Mouse (Mus musculus) heart, postnatal 36 days (tissue): ENCODE data around the gene Dbndd2. TPM values are rescaled to one million over a fixed set of nuclear protein-coding genes. Genes with fewer than 3 reads are reported as not detected.

Experiments used
- DNase-seq, 2 experiments: peaks; one replicate each; pipeline ENCODE4 v3.0.0; 2021 to 2022
- intact Hi-C: fragments of 180-260 bp; cut with DNase I; formaldehyde crosslinking; loops from one replicate; pipeline ENCODE4 v1.15.1; 2025
- total RNA-seq, 2 experiments: library from RNA; stranded (reverse); gene quantifications; 2 replicates each; pipeline ENCODE4 v1.2.3; 2021

The Dbndd2 gene
- 10 to 100 TPM; 14.3 to 15.8 TPM for total RNA-seq

DNA sequence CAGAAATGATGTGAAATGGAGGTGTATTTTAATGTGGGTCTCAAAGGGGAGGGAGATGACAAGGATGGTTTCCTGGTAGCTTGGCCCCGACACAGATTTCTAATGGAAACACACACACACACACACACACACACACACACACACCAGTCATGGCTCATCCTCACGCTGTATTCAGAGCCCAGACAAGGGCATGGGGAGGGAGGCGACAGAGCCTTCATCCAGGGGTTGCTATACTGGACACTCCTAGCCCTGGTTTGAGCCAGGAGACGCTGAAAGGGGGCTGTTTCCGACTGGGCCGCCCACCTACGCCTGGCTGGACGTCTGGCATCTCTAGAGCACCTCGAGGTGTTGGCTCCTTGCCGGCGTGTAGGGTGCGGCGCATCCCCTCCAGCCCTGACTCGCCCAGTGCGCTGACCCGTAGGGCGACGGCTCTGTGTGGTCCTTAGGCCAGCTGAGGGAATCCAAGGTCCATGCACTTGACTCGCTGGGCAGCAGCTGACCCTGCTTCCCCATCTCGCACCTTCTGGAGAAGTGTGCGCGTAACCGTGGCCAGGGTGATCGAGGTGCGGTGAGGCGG is at the start of gene Dbndd2:
TSS of gene Dbndd2 (plus strand) at position 426 of the 577 bp plus-strand sequence.
- intact Hi-C loops = loop anchor here (1.0 kb wide), 2 partner anchors 24 to 28 kb away; no protein-coding TSS in a partner anchor

GRCm38 (mm10) chr2:164436215-164436913 is 49.5 kb upstream of the Dbndd2 start:
- intact Hi-C loops = no loop called here
- no peak for DNase-seq

More for the DNA sequence above, at the start of gene Dbndd2:
- DNase-seq = peak; percentile 59 to 65

DNA sequence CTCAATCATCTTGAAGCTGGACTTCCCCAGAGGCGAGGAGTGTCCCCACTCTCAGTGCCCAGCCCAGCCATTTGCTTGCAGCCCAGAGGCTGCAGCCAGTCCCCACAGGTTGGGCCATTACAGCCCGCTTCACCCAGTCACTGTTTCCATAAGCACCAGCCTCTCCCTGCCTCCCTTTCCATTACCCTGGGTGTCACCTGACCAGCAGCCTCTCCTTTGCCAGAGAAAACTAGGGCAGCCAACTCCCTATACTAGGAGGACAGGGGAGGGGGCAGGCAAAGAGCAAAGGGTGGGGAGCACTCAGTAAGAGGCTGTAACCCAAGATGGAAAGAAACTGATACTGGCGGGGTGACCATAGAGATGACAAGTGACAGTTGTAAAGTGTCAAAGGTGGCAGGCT is 48.9 kb upstream of the Dbndd2 start:
- DNase-seq = no peak
- intact Hi-C loops = no loop called here

- DNase-seq = no peak
- intact Hi-C loops = no loop called here
Measured at GRCm38 (mm10) chr2:164437710-164438109, 48.2 kb upstream of the Dbndd2 start.

DNA sequence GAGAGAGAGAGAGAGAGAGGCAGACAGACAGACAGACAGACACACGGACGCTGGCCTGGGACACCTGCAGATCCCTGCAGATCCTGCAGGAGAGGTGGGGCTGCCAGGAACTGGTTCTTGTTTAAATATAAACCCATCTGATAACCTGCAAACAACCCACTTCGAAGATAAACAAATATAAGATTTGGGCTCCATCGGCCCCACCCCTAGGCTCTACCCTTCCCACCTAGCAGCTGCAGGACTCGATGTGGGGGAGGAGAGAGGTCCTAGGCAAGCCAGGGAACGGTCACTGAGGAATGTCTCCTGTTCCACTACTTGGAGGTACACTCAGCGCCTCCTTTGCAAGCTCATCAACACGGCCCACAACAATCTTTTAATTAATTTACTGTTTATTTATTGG is 47.6 kb upstream of the Dbndd2 start:
- DNase-seq = no peak
- intact Hi-C loops = no loop called here

- no peak for DNase-seq
- intact Hi-C loops = no loop called here
Measured at GRCm38 (mm10) chr2:164439001-164439421, 46.9 kb upstream of the Dbndd2 start.

GRCm38 (mm10) chr2:164440314-164440713 is 45.6 kb upstream of the Dbndd2 start:
- intact Hi-C loops = no loop called here
- no peak for DNase-seq

DNA sequence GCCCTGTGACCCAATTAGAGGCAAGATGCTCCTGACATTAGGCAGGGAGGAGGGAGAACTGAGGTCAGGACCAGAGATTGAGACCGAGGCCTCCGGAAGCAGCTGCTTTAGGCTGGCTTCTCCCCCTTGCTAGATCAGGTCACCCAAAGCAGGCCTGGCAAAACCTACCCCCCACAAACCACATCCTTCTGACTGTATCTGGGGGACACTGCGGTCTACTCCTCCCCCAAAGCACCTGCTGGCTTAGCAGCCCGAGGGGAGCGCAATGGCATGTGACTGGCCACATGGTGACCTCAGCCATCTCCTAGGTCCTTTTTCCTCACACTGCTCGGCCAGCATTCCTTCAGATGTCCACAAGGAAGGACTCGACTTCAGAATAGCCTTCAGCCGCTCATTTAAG is 44.8 kb upstream of the Dbndd2 start:
- intact Hi-C loops = no loop called here
- no peak for DNase-seq

DNA sequence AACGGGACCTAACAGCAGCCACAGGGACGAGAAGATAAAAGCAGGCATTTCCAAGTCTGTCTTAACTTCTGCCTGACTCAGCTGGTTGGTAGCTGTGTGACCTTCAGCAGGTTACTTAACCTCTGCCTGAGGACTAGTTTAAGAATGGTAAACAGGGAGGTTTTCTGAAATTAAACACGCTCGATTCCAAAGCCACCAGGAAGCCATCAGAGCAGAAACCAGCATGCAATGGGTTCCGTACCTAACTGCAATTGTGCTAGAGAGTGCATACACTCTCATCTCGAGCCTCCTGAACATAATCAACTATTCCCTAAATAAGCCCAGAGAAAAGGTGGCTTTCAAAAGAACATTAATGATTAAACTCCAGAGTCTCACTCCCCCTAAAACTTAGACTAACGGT is 44.2 kb upstream of the Dbndd2 start:
- intact Hi-C loops = no loop called here
- no peak for DNase-seq

DNA sequence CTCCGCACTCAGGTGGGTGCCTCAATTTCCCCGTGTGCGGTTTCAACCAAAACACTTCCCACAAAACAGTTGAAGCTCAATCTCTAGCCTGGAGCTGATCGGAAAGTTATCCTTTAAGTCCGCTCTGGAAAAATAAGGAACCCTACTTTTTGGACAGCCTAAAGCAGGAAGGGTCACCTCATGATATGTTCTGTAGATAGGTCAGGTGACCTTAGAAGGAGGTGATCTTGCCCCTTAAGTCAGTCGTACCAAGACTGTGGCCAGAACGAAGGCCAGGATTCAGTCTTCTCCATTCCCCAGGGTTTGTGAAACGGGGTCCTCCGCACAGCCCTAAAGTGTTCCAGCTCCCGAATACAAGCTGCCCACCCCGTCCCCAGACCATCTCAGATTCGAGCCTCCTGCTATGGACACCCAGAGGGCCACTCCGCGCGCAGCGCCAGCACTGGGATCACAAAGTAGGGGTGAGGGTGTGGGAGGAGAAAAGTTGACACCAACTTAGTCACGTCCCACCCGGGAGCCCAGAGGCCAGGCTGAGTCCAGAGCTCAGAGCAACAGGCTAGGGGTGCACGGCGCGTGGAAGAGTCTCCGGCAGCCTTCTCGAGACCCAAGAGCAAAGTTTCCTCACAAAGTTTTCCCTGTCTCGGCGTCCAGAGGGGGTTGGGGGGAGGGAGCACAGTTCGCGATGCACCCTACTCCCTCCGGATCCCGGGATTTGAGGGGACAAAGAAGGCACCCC is 43.4 kb upstream of the Dbndd2 start:
- intact Hi-C loops = no loop called here
- peak; percentile 56 to 66 for DNase-seq

DNA sequence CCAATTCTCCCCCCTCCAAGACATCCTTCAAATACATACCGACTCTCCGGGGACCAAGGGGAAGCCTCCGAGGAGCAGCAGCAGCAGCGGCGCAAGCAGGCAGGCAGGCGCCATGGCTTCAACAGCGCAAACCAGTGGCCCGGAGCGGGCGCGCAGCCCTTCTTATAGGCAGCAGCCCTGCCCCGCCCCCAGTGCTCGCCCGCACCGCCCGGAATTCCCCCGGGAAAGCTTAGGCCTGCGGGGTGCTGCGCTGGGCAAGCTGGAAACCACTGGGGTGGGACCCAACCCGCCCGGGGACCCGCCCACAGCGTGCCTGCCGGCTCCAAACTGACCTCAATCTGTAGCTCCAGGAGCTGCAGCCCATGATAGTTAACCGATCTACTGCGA is 42.9 kb upstream of the Dbndd2 start:
- DNase-seq = peak; percentile 85 to 88
- intact Hi-C loops = no loop called here

- DNase-seq = peak in 1 of 2 experiments; percentile 49
- intact Hi-C loops = no loop called here
Measured at GRCm38 (mm10) chr2:164443460-164444000, 42.4 kb upstream of the Dbndd2 start, which contains the start of gene Sdc4. Gene Sdc4 (minus strand): TSS chr2:164443887.

- intact Hi-C loops = no loop called here
- DNase-seq = no peak
Measured at GRCm38 (mm10) chr2:164444701-164445100, 41.2 kb upstream of the Dbndd2 start.

DNA sequence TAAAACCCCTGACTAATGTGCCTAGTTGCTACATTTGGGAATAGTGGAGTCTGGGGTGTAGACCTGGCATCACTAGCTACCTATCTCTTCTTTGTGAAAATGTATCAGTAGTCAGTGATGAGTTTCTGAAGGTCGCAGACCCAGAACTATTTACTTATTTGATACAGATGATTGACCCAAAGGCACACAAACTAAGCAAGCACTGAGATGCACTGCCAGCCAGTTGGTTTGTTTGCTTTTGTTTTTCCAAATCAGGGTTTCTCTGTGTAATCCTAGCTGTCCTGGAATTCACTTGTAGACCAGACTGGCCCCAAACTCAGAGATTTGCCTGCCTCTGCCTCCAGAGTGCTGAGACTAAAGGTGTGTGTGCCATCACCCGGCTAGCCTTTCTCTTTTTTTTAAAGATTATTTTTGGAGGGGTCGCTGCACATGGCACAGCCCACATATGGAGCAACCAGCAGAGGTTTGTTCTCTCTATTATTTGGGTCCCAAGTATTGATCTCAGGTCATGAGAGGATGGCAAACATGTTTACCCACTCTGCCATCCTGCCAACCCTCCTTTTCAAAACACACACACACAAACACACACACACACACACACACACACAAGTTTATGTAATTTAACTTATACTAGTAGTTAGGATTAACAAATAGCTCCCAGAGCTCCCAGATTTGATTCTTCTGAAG is 40.4 kb upstream of the Dbndd2 start:
- intact Hi-C loops = no loop called here
- no peak for DNase-seq

GRCm38 (mm10) chr2:164446086-164446469 is 39.8 kb upstream of the Dbndd2 start:
- intact Hi-C loops = no loop called here
- DNase-seq = no peak

DNA sequence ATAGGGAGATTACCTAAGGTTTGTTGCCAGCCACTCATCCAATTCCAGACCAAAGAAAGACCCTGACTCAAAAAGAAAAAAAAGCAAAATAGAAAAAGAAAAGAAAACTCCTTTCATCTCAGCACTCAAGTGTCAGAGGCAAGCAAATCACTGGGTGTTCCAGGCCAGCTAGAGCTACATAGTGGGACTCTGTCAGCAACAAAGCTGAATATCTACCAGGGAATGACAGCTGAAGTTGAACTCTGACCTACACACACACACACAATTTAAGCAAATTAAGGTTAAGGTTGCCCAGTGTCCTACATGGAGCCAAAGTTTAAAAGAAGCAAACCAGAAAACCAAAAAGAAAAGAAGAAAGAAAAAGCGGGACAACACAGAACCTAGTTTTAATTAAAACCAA is 37.8 kb upstream of the Dbndd2 start:
- DNase-seq = no peak
- intact Hi-C loops = no loop called here

DNA sequence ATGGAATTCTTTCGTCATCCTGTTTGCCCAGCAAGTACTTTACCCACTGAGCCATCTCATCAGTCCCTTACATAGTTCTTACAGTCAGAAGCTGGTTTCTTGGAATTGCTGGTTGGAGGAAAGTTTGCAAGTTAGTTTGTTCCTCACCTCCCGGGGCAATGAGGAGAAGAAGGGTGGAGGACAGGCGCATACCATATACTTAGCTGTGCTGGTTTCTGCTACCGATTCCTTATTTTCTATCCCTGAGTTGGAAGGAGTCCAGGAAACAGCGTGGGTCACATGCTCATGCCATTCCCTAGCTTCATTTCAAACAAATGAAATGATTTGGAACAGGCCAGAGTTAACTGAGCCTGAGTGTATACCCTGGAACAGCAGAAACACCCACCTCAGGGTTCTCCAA is 37.0 kb upstream of the Dbndd2 start:
- DNase-seq = no peak
- intact Hi-C loops = no loop called here

DNA sequence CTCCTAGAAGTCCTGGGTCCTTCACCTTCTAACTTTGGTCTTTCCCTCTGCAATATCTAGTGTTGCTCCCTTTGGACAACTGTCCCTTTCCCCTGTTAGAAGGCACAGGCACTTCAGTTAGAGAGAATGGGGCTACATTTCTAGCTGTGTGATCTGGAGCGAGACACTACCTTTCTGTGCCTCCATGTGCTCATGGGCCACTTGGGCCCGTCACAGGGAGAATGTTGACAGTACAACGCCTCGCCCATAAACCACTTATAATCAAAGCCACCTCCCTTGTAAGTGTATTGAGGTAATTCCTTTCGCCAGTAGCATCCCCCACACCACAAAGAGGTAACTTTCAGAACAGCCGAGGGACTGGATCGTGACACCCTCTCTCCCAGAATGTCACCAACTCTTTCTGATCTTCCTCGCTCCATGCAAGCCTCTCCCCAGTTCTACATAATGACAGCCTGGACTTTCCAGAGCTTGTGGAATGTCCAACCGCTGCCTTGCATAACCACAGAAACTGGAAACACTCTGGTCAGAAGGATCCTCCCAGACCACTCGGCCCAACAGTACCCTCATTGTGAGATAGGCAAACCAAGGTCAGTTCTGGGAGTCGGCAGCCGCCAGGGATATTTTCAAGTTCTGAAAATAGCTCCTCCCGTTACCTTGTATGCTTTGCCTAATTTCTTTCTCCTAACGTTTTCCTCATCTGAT is 36.4 kb upstream of the Dbndd2 start:
- intact Hi-C loops = no loop called here
- DNase-seq = no peak

GRCm38 (mm10) chr2:164452000-164452676 is 33.8 kb upstream of the Dbndd2 start:
- intact Hi-C loops = no loop called here
- DNase-seq = peak; percentile 67 to 73
